Mouse (Mus musculus) thymus, adult 2 months (tissue): ENCODE data around the gene Gpr45. TPM values are rescaled to one million over a fixed set of nuclear protein-coding genes. Genes with fewer than 3 reads are reported as not detected.

Source experiments
- DNase-seq: peaks from one replicate; pipeline ENCODE4 v3.0.0; 2021
- H3K27ac ChIP-seq: fragments of 200-500 bp; 2 replicates; pipeline ENCODE4 v1.5.1; 2012; ENCODE audit warnings: low read length, control low read depth; ENCODE audit not compliant: control insufficient read depth, insufficient read depth
- H3K27me3 ChIP-seq: fragments of 200-500 bp; 2 replicates; pipeline ENCODE4 v1.6.1; 2012; ENCODE audit warnings: mild to moderate bottlenecking, low read length, moderate library complexity, mixed read lengths; ENCODE audit not compliant: control insufficient read depth, insufficient read depth
- H3K36me3 ChIP-seq: fragments of 200-500 bp; 2 replicates; pipeline ENCODE4 v1.6.1; 2012; ENCODE audit warnings: mild to moderate bottlenecking, low read length, moderate library complexity; ENCODE audit not compliant: control insufficient read depth, insufficient read depth
- H3K4me1 ChIP-seq: fragments of 200-500 bp; replicated peaks from 2 replicates; pipeline ENCODE4 v1.6.1; 2012; ENCODE audit warnings: low read length; ENCODE audit not compliant: control insufficient read depth, insufficient read depth
- H3K4me3 ChIP-seq: fragments of 200-500 bp; 2 replicates; pipeline ENCODE4 v1.5.1; 2012; ENCODE audit warnings: mild to moderate bottlenecking, low read length, control low read depth, moderate library complexity; ENCODE audit not compliant: control insufficient read depth, insufficient read depth
- CTCF ChIP-seq: fragments of 200-500 bp; IDR thresholded peaks from 2 replicates; pipeline ENCODE4 v1.5.1; 2012; ENCODE audit warnings: mild to moderate bottlenecking, control low read depth, low read length, moderate library complexity, borderline replicate concordance; ENCODE audit not compliant: control insufficient read depth, poor library complexity, insufficient read depth; ENCODE audit errors: extremely low read depth
- POLR2A ChIP-seq: fragments of 200-500 bp; IDR thresholded peaks from 2 replicates; pipeline ENCODE4 v1.6.1; 2012; ENCODE audit warnings: mild to moderate bottlenecking, low read length, control low read depth, moderate library complexity; ENCODE audit not compliant: control insufficient read depth, poor library complexity, insufficient read depth; ENCODE audit errors: extremely low read depth
- WGBS: fragments of 180-500 bp; shearing (Covaris S2); methylation state at CpG from one replicate; pipeline ENCODE4 v1.1.7; 2018; 5-methylcytosine and 5-hydroxymethylcytosine counted together
- polyA plus RNA-seq: library from polyadenylated mRNA; depleted of rRNA; stranded (reverse); fragments of >200 nt; gene quantifications from 2 replicates; pipeline ENCODE4 v1.2.3, GENCODE M21; 2012; rRNA removed

Gpr45 gene
- polyA plus RNA-seq, 1 experiment = 2.4 TPM

DNA sequence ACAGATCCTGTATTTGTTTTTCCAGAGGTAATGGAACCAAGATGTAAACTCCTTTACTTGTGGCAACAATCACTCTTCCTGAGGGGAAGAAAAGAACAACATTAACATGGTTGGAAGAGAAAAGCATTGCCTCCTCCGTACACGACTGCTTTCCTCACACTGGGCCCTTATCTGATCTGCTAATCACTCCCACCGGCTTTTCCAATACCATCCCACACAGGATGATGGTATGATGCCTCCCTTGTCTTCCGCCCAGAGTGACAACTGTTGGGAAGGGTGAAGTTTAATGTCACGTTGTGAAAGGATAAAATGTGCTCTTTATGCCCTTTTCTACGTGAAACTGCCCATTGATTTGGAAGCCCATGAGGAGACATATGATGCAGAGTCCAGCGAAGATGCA lies 114.9 kb downstream of the Gpr45 start:
- DNase-seq = no peak
- Histone ChIP-seq H3K27ac (no peak overlapping the region), H3K36me3 (peaks cover 10% of the 10 kb centered on the region; the same call in 1 of the 2 replicates)

DNA sequence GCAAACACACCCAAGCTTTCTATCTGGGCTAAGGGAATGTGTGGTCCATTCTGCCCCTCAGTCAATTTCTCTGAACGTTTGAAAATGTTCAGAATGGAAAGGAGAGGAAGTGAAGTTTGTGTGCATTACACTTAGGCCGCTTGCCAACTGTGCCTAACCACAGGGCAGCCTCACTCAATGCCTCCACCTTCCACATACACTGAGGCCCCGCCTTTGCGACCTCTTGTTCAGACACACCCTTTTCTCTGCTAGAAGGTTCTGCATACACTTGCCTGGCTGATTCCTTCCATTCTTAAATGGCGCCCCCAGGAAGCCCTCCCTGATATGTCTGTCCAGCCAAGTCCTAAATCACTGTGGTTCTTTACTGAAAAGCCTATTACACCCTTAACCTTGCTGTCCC lies 118.1 kb downstream of the Gpr45 start:
- WGBS = 11% methylated on average over 5 of the region's 5 CpGs
- peaks cover 10% of the 10 kb centered on the region; the same call in 1 of the 2 replicates for H3K36me3 ChIP-seq
- TF ChIP-seq CTCF (no peak), POLR2A (no peak)
- H3K4me3 ChIP-seq = no peak overlapping the region
- no peak for DNase-seq
- no peaks in the 10 kb centered on the region for H3K27me3 ChIP-seq
- H3K27ac ChIP-seq = no peak overlapping the region
- H3K4me1 ChIP-seq = 0 out of 2 replicates have a peak, but pooled peaks cover 3% of the 10 kb centered on the region

More for the DNA sequence above, 114.9 kb downstream of the Gpr45 start:
- H3K4me1 ChIP-seq = 0 out of 2 replicates have a peak, but pooled peaks cover 3% of the 10 kb centered on the region
- TF ChIP-seq CTCF = no peak
- TF ChIP-seq POLR2A = no peak
- 98% methylated on average over 7 of the region's 7 CpGs for WGBS
- H3K4me3 ChIP-seq = no peak overlapping the region
- H3K27me3 ChIP-seq = no peaks in the 10 kb centered on the region

DNA sequence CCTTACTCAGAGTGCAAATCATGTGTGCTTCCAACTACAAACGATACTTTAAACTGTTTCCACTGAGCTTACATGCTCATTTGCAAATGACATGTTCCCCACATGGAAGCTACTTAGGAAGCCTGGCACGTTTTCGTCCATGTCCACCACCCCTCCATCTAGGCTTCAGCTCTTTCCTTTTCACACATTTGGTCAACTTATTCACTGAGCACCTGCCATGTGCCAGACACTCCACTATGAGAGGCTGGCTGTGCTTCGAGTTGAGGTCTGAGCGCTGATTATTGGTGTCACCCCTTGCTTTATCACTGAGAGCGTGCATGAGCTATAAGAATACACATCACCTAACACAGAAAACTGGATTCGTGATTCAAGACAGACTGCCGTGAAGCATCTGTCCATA lies 119.4 kb downstream of the Gpr45 start:
- Histone ChIP-seq H3K4me1 (0 out of 2 replicates have a peak, but pooled peaks cover 3% of the 10 kb centered on the region), H3K27me3 (no peaks in the 10 kb centered on the region), H3K4me3 (no peak overlapping the region), H3K27ac (no peak overlapping the region), H3K36me3 (peaks cover 5% of the 10 kb centered on the region; the same call in 1 of the 2 replicates)
- WGBS = 98% methylated on average over 8 of the region's 8 CpGs
- no peak for DNase-seq
- TF ChIP-seq POLR2A (no peak), CTCF (no peak)

DNA sequence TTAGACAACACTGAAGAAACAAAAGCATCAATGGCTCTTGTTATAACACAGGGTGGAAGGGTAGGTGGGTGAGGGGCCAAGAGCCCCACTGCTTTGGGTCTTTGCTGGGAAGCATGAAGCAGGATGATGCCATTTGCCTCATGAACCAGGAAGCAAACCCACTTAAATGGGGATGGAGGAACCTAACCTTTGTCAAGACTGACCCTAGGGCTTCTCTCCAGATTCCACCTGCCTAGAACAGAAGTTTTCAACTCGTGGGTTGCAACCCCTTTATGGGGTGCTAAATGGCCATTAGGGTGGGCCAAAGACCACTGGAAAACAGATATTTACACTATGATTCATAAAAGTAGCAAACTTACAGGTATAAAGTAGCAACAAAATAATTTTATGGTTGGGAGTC lies 119.9 kb downstream of the Gpr45 start:
- Histone ChIP-seq H3K4me3 (no peak overlapping the region), H3K36me3 (peaks cover under 1% of the 10 kb centered on the region; the same call in 1 of the 2 replicates)
- WGBS = 89% methylated on average over 1 of the region's 1 CpGs

DNA sequence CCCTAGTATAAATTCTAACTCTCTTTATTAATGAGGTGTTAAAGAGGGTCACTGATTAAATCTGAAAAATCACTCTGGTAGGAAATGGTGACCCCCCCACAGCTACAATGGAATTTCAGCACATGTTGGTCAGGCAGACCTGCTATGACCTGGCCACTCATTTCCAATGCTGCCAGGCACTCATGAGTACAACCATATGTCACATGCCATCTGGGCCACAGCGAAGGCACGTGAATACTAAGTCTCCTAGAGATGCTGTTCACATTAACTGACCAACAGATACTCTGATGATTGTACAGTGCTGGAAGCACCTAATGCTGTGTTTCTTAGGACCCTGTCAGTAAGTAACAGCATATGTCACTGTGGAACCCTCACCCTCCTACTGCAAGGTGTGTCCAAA lies 122.1 kb downstream of the Gpr45 start:
- DNase-seq = no peak
- Histone ChIP-seq H3K4me3 (no peak overlapping the region), H3K27me3 (no peaks in the 10 kb centered on the region), H3K36me3 (no peaks in the 10 kb centered on the region), H3K27ac (no peak overlapping the region), H3K4me1 (0 out of 2 replicates have a peak, but pooled peaks cover 3% of the 10 kb centered on the region)
- TF ChIP-seq POLR2A (no peak), CTCF (no peak)
- 97% methylated on average over 2 of the region's 2 CpGs for WGBS

More for the DNA sequence above, 119.9 kb downstream of the Gpr45 start:
- Histone ChIP-seq H3K27me3 (no peaks in the 10 kb centered on the region), H3K27ac (no peak overlapping the region), H3K4me1 (0 out of 2 replicates have a peak, but pooled peaks cover 3% of the 10 kb centered on the region)
- TF ChIP-seq CTCF (no peak), POLR2A (no peak)
- no peak for DNase-seq

DNA sequence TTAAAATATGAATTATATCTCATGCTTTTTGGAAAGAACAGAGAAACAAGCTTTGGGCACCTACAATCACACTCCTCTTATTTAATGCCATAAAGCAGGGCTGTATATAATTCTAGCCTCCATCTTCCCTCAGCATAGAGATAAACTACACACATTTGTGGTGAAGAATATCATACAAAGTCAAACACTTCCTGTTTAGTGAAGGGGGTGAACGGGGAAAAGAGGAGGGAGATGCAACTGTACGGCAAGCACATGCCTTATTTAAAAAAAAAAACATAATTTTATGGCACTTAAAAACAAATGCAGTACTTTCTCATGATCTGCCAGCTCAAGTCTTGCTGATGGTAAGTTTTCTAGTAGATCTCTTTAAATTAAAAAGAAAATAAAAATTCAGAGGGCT lies 125.5 kb downstream of the Gpr45 start:
- Histone ChIP-seq H3K27me3 (no peaks in the 10 kb centered on the region), H3K4me1 (no peaks in the 10 kb centered on the region), H3K27ac (no peak overlapping the region), H3K36me3 (no peaks in the 10 kb centered on the region), H3K4me3 (no peak overlapping the region)
- DNase-seq = no peak
- no peak for TF ChIP-seq POLR2A
- 41% methylated on average over 2 of the region's 2 CpGs for WGBS

DNA sequence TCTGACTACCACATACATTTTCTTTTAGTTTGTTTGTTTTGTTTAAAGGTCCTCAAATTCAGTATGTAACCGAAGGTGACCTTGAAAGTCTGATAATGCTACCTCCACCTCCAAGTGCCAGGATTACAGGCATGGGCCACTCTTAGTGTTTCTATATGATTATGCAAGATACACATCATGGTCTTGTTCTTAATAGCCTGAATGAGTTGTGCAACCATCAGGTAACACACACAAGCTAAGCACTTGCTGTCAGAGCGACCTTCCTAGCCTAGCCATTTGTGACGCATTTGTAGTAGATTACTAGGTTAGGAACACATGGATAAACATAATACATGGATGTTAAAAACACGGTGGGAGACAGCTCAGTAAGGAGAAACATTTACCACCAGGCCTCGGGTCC lies 130.3 kb downstream of the Gpr45 start:
- Histone ChIP-seq H3K27ac (no peak overlapping the region), H3K36me3 (no peaks in the 10 kb centered on the region), H3K4me3 (no peak overlapping the region), H3K27me3 (no peaks in the 10 kb centered on the region), H3K4me1 (no peaks in the 10 kb centered on the region)
- WGBS = 97% methylated on average over 5 of the region's 5 CpGs
- no peak for DNase-seq
- TF ChIP-seq CTCF = no peak
- TF ChIP-seq POLR2A = no peak

Other genes with a start within 250 kb of the Gpr45 start
- 27.7 and 37.1 TPM in 2 replicates for gene Mrps9, start 101.6 kb upstream of the Gpr45 start, polyA plus RNA-seq
- 22.9 and 24.7 TPM in 2 replicates for gene Tgfbrap1, start 145.8 kb downstream of the Gpr45 start, polyA plus RNA-seq
- 5.3 and 6.3 TPM in 2 replicates for gene AI597479, start 145.8 kb downstream of the Gpr45 start, polyA plus RNA-seq
- 5.5 and 58.9 TPM in 2 replicates for gene Fhl2, start 244.1 kb downstream of the Gpr45 start, polyA plus RNA-seq